Mouse (Mus musculus) MEL (cell line): ENCODE measurements around the gene Phlda1. TPM values are rescaled to one million over a fixed set of nuclear protein-coding genes. Genes with fewer than 3 reads are reported as not detected.

ENCODE experiments used
- DNase-seq: peaks from one replicate; pipeline ENCODE4 v3.0.0; 2011; ENCODE audit warnings: low read depth, low spot score
- H3K27ac ChIP-seq: 2 replicates; pipeline ENCODE4 v1.5.1; 2012; ENCODE audit warnings: low read depth, mild to moderate bottlenecking, control low read depth, low read length, moderate library complexity; ENCODE audit not compliant: control insufficient read depth
- H3K27me3 ChIP-seq, 2 experiments: fragments of 150-350 bp in 1 of 2; sonication (generic) in 1 of 2; 2 replicates each; pipeline ENCODE4 v1.6.1; 2012; ENCODE audit warnings: low read length in 2 of 2, mild to moderate bottlenecking in 2 of 2, improper control_type of control experiment in 1 of 2, moderate library complexity in 1 of 2; ENCODE audit not compliant: insufficient read depth in 2 of 2, control insufficient read depth in 1 of 2
- H3K36me3 ChIP-seq, 2 experiments: 2 replicates each; pipeline ENCODE4 v1.6.1; 2012 to 2014; ENCODE audit warnings: low read length in 2 of 2, improper control_type of control experiment in 1 of 2, inconsistent platforms in 1 of 2, mild to moderate bottlenecking in 1 of 2; ENCODE audit not compliant: insufficient read depth in 2 of 2, control insufficient read depth in 1 of 2
- H3K4me1 ChIP-seq, 2 experiments: fragments of 150-350 bp in 1 of 2; sonication (generic) in 1 of 2; 2 replicates each; pipeline ENCODE4 v1.6.1; 2012; ENCODE audit warnings: low read length in 2 of 2, improper control_type of control experiment in 1 of 2, mild to moderate bottlenecking in 1 of 2; ENCODE audit not compliant: insufficient read depth in 2 of 2, control insufficient read depth in 1 of 2
- H3K4me3 ChIP-seq, 2 experiments: fragments of 150-350 bp in 1 of 2; sonication (generic) in 1 of 2; 2 replicates each; pipeline ENCODE4 v1.5.1; 2012; ENCODE audit warnings: low read depth in 2 of 2, low read length in 2 of 2, mild to moderate bottlenecking in 2 of 2, moderate library complexity in 2 of 2, control low read depth in 1 of 2, improper control_type of control experiment in 1 of 2; ENCODE audit not compliant: control insufficient read depth in 1 of 2, insufficient read depth in 1 of 2
- H3K79me2 ChIP-seq: 2 replicates; pipeline ENCODE4 v1.6.1; 2012; ENCODE audit warnings: mild to moderate bottlenecking, low read length, moderate library complexity; ENCODE audit not compliant: control insufficient read depth, poor library complexity, insufficient read depth
- H3K9ac ChIP-seq: 2 replicates; pipeline ENCODE4 v1.6.1; 2012; ENCODE audit warnings: low read depth, mild to moderate bottlenecking, control low read depth, low read length, moderate library complexity; ENCODE audit not compliant: control insufficient read depth, poor library complexity, severe bottlenecking
- H3K9me3 ChIP-seq: fragments of 150-350 bp; sonication (generic); replicated peaks from 2 replicates; pipeline ENCODE4 v1.6.1; 2012; ENCODE audit warnings: mild to moderate bottlenecking, low read length, improper control_type of control experiment, moderate library complexity; ENCODE audit not compliant: insufficient read depth
- BHLHE40 ChIP-seq: IDR thresholded peaks from 2 replicates; pipeline ENCODE4 v1.6.1; 2012; ENCODE audit warnings: low read depth, mild to moderate bottlenecking, inconsistent platforms, low read length, improper control_type of control experiment, borderline replicate concordance
- CHD1 ChIP-seq: IDR thresholded peaks from 2 replicates; pipeline ENCODE4 v1.6.1; 2012; ENCODE audit warnings: low read depth, mild to moderate bottlenecking, inconsistent platforms, low read length, improper control_type of control experiment
- CTCF ChIP-seq, 3 experiments: IDR thresholded peaks in 2 of 3; conservative IDR thresholded peaks in 1 of 3; 2 replicates each; pipeline ENCODE4 v1.5.1; 2011 to 2012; ENCODE audit warnings: low read length in 3 of 3, low read depth in 2 of 3, mild to moderate bottlenecking in 2 of 3, improper control_type of control experiment in 1 of 3, inconsistent platforms in 1 of 3, mixed read lengths in 1 of 3, moderate library complexity in 1 of 3; ENCODE audit not compliant: control insufficient read depth in 1 of 3, insufficient read depth in 1 of 3, poor library complexity in 1 of 3, severe bottlenecking in 1 of 3
- E2F4 ChIP-seq: IDR thresholded peaks from 2 replicates; pipeline ENCODE4 v1.6.1; 2011; ENCODE audit warnings: low read depth, low read length, improper control_type of control experiment, borderline replicate concordance
- EP300 ChIP-seq, 2 experiments: IDR thresholded peaks; 2 replicates each; pipeline ENCODE4 v1.6.1; 2011; ENCODE audit warnings: improper control_type of control experiment in 2 of 2, low read length in 2 of 2, low read depth in 1 of 2, mild to moderate bottlenecking in 1 of 2
- MAFK ChIP-seq: IDR thresholded peaks from 2 replicates; pipeline ENCODE4 v1.6.1; 2011; ENCODE audit warnings: low read depth, mild to moderate bottlenecking, low read length, improper control_type of control experiment, borderline replicate concordance
- MAX ChIP-seq: IDR thresholded peaks from 2 replicates; pipeline ENCODE4 v1.6.1; 2011; ENCODE audit warnings: low read length, improper control_type of control experiment
- MEF2A ChIP-seq: IDR thresholded peaks from 2 replicates; pipeline ENCODE4 v1.6.1; 2014; ENCODE audit warnings: low read depth, mild to moderate bottlenecking, inconsistent platforms, low read length, improper control_type of control experiment; ENCODE audit not compliant: poor library complexity, insufficient replicate concordance, severe bottlenecking; ENCODE audit errors: extremely low read depth
- POLR2A ChIP-seq, 2 experiments: IDR thresholded peaks; 2 replicates each; pipeline ENCODE4 v1.6.1; 2011 to 2012; ENCODE audit warnings: low read length in 2 of 2, mild to moderate bottlenecking in 2 of 2, control low read depth in 1 of 2, improper control_type of control experiment in 1 of 2, low read depth in 1 of 2, moderate library complexity in 1 of 2; ENCODE audit not compliant: control insufficient read depth in 1 of 2, insufficient read depth in 1 of 2, poor library complexity in 1 of 2
- POLR2AphosphoS2 ChIP-seq: IDR thresholded peaks from 2 replicates; pipeline ENCODE4 v1.6.1; 2011; ENCODE audit warnings: low read length, improper control_type of control experiment
- POLR2AphosphoS5 ChIP-seq: IDR thresholded peaks from 2 replicates; pipeline ENCODE4 v1.6.1; 2012; ENCODE audit warnings: low read depth, borderline replicate concordance, mild to moderate bottlenecking, inconsistent platforms, low read length, moderate library complexity, mixed read lengths
- RCOR1 ChIP-seq: IDR thresholded peaks from 2 replicates; pipeline ENCODE4 v1.6.1; 2012; ENCODE audit warnings: low read depth, mild to moderate bottlenecking, inconsistent platforms, low read length, improper control_type of control experiment
- SIN3A ChIP-seq: IDR thresholded peaks from 2 replicates; pipeline ENCODE4 v1.6.1; 2012; ENCODE audit warnings: low read length, improper control_type of control experiment, inconsistent platforms
- TAL1 ChIP-seq: IDR thresholded peaks from 2 replicates; pipeline ENCODE4 v1.6.1; 2012; ENCODE audit warnings: mild to moderate bottlenecking, inconsistent platforms, low read length, moderate library complexity, mixed read lengths
- TBP ChIP-seq: IDR thresholded peaks from 2 replicates; pipeline ENCODE4 v1.8.0; 2011; ENCODE audit warnings: low read depth, low read length, improper control_type of control experiment
- TCF12 ChIP-seq: IDR thresholded peaks from 2 replicates; pipeline ENCODE4 v1.6.1; 2014; ENCODE audit warnings: low read depth, mild to moderate bottlenecking, inconsistent platforms, low read length, improper control_type of control experiment, moderate library complexity
- UBTF ChIP-seq: IDR thresholded peaks from 2 replicates; pipeline ENCODE4 v1.6.1; 2012; ENCODE audit warnings: low read depth, mild to moderate bottlenecking, inconsistent platforms, low read length, improper control_type of control experiment, moderate library complexity, borderline replicate concordance; ENCODE audit not compliant: insufficient read depth
- USF2 ChIP-seq, 2 experiments: IDR thresholded peaks; 2 replicates each; pipeline ENCODE4 v1.6.1; 2011 to 2012; ENCODE audit warnings: improper control_type of control experiment in 2 of 2, low read length in 2 of 2, borderline replicate concordance in 1 of 2, inconsistent platforms in 1 of 2, low read depth in 1 of 2, mild to moderate bottlenecking in 1 of 2; ENCODE audit not compliant: insufficient read depth in 1 of 2
- ZC3H11A ChIP-seq: IDR thresholded peaks from 2 replicates; pipeline ENCODE4 v1.6.1; 2012; ENCODE audit warnings: low read depth, mild to moderate bottlenecking, inconsistent platforms, low read length, improper control_type of control experiment
- polyA plus RNA-seq, 2 experiments: library from polyadenylated mRNA; stranded (reverse) in 1 of 2; unstranded in 1 of 2; fragments of >175 nt in 1 of 2; fragments of >200 nt in 1 of 2; gene quantifications; 2 replicates each; pipeline versions ENCODE4 v1.2.1 to v1.2.4; 2012; ENCODE audit warnings: low replicate concordance in 2 of 2, low read depth in 1 of 2; ENCODE audit not compliant: insufficient read length in 2 of 2, insufficient read depth in 1 of 2, missing spikeins in 1 of 2
- total RNA-seq: library from RNA; depleted of rRNA; stranded (reverse); fragments of 300-350 nt; gene quantifications from 2 replicates; pipeline ENCODE4 v1.2.3, GENCODE M21; 2012

Phlda1 gene
- total and polyA plus RNA-seq, 3 experiments: 0.27 to 3.4 TPM; not detected in 1

DNA sequence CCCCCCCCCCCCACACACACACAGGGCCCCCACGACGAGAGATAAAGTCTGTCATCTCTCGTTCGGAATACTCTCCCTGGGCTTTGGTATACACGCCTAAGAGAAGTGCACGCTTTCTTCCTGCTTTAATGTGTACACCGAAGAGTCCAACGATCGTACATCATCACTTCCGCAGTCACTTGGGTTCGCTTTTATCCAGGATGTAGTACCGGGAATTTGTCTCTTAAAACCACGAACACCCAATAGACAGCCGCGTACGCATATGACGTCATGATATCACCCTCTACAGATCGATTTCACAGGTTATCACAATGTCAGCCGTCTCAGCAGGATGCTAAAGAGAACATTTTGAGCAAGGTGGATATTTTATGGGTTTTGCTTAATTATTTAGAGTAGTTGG, 31.3 kb downstream of the Phlda1 start:
- Histone ChIP-seq H3K4me3 (no peak overlapping the region), H3K36me3 (no peaks in the 10 kb centered on the region), H3K9me3 (no peaks in the 10 kb centered on the region)
- no peak for DNase-seq
- TF ChIP-seq UBTF (no peak), USF2 (IDR thresholded peaks at IDR 0.05; ENCODE audit: borderline replicate concordance in 1 of 2, insufficient read depth in 1 of 2, low read depth in 1 of 2, low read length in 2 of 2) (no peak), MAX (no peak), MEF2A (no peak), SIN3A (no peak), EP300 (IDR thresholded peaks at IDR 0.05; ENCODE audit: low read depth in 1 of 2, low read length in 2 of 2) (no peak), BHLHE40 (no peak), POLR2AphosphoS2 (no peak), TAL1 (no peak), CTCF (IDR thresholded peaks at IDR 0.05 in 2 of 3, conservative IDR thresholded peaks at IDR 0.05 in 1 of 3; ENCODE audit: control insufficient read depth in 1 of 3, insufficient read depth in 1 of 3, low read depth in 2 of 3, low read length in 3 of 3, poor library complexity in 1 of 3, severe bottlenecking in 1 of 3) (no peak), POLR2AphosphoS5 (no peak), TCF12 (no peak), CHD1 (no peak), TBP (no peak)
- TF ChIP-seq, all 39 proteins: peak for 0
- Histone ChIP-seq H3K9ac (no peak overlapping the region), H3K27me3 (no peaks in the 10 kb centered on the region), H3K79me2 (no peaks in the 10 kb centered on the region), H3K4me1 (no peaks in the 10 kb centered on the region), H3K27ac (no peak overlapping the region)

DNA sequence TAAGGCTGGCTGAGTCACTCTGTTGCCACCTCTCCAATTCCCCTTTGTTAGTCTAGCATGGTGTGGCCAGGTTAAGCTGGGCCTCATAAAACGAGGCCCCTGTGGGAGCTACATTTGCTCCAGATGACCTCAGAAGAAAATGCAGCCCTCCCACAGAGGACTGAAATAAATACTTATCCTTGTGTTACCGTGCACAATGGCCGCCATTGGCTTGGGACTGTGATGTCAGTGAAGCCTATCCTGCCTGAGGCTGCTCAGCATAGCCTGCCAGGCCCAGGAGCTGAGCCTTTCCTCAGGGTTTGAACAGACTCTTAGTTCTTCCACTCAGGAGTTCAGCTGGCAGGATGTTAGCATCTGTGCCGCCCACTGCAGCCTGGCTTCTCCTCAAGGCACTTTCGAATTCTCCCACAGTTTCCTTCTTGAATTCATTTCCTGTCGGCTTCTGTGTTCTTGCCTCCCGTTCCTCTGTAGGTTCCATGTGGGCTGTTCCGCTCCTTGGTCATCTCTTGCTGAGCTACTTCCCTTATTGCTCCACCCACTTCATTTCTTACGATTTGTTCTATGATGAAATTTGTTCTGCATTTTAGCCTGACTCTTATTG, 33.7 kb downstream of the Phlda1 start:
- no peaks in the 10 kb centered on the region for H3K79me2 ChIP-seq
- no peak overlapping the region for H3K9ac ChIP-seq
- no peak overlapping the region for H3K27ac ChIP-seq
- TF ChIP-seq TAL1 (no peak), MAFK (no peak), MEF2A (no peak), ZC3H11A (no peak), RCOR1 (no peak), USF2 (IDR thresholded peaks at IDR 0.05; ENCODE audit: borderline replicate concordance in 1 of 2, insufficient read depth in 1 of 2, low read depth in 1 of 2, low read length in 2 of 2) (no peak), POLR2A (IDR thresholded peaks at IDR 0.05; ENCODE audit: control insufficient read depth in 1 of 2, insufficient read depth in 1 of 2, low read depth in 1 of 2, low read length in 2 of 2, poor library complexity in 1 of 2) (no peak), TBP (no peak), E2F4 (no peak)
- TF ChIP-seq, all 39 proteins: peak for 0
- no peaks in the 10 kb centered on the region for H3K9me3 ChIP-seq
- H3K4me3 ChIP-seq: no peak overlapping the region
- no peak for DNase-seq
- H3K36me3 ChIP-seq: peaks cover 0 to 13% of the 10 kb centered on the region in 2 experiments; a peak in 2 of 4 replicates
- peaks cover under 1 to 15% of the 10 kb centered on the region in 2 experiments; a peak in 3 of 4 replicates for H3K4me1 ChIP-seq
- H3K27me3 ChIP-seq: no peaks in the 10 kb centered on the region
